Mouse (Mus musculus) small intestine, adult 2 months (tissue): Measurements from ENCODE around the gene 1700016D06Rik.

Experiments
- CTCF ChIP-seq: fragments of 200-500 bp; IDR thresholded peaks from 2 replicates; pipeline ENCODE4 v1.5.1; 2012; ENCODE audit warnings: low read depth, mild to moderate bottlenecking, control low read depth, inconsistent platforms, low read length, moderate library complexity, mixed read lengths; ENCODE audit not compliant: insufficient replicate concordance, insufficient read length; ENCODE audit errors: extremely low read depth
- POLR2A ChIP-seq: fragments of 200-500 bp; IDR thresholded peaks from 2 replicates; pipeline ENCODE4 v1.6.1; 2012; ENCODE audit warnings: low read depth, mild to moderate bottlenecking, control low read depth, inconsistent platforms, low read length, moderate library complexity

GRCm38 (mm10) chr8:11640606-11641005 lies 60.3 kb downstream of the 1700016D06Rik start:
- TF ChIP-seq POLR2A (no peak), CTCF (no peak)
